ENCODE assay signal across 10 mouse cellular contexts in the genomic region with DNA sequence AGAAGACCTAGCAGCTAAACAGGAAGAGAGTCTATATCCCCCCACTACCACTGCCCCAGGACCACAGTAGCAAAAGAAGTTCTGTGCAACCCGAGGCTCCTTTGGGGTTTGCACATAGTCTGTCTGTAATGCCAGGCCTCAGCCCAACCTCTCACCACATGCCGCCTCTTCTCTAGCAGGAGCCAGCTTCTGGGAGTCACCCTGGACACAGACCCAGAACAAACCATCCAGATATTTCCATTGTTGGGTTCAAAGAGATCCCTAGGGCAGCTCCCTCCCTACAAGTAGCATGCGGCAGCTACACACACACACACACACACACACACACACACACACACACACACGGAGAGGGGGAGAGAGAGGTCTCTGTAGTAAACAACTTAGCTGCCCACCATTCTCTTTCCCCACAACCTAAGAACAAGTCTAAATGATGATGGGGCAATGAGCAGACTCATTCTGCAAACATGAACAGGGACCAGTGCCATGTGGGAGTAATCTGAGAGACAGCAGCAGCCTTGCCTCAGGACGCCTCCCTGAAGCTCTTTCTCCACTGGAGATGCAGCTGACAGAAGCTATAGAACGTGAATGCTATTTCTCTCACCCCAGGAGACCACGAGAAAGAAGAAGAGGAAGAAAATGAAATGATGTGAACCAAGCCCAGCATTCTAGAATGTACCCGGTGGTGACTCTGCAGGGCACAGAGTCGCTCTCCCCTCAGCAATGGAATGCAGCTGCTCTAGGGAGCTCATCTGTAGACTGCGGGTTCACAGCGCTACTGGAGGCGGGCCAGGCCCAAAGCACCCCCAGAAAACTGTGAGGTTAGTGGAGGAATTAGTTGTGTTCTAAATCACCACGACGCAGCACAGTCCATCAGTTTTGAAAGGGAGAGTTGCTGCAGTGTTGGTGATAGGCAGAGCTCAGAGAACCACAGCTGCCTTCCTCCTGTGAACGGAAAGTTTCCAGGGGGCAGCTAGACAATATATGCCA. TPM values are rescaled to one million over a fixed set of nuclear protein-coding genes. Genes with fewer than 3 reads are reported as not detected.
DNase-seq lines count a peak whose midpoint lies in the region; ATAC-seq lines count a peak whose summit lies in the region.
"Had no signal": no experiment of that assay in that cellular context is flagged by ENCODE, and none has a peak within 500 bp of the region (broad histone marks: within the 10 kb centered on the region; RNA-seq: fewer than 3 reads in every experiment).

No protein-coding gene starts in this region.

- no peak overlapping the region for H3K4me2 ChIP-seq in kidney, embryonic 16.5 days (replicated peaks; ENCODE audit: low read depth, low read length)
- H3K4me2 ChIP-seq in hindbrain, embryonic 11.5 days (replicated peaks; ENCODE audit: low read depth, low read length) = no peak overlapping the region
- no peak overlapping the region for H3K4me2 ChIP-seq in midbrain, embryonic 14.5 days (ENCODE audit: low read length)
- H3K4me2 ChIP-seq: liver, embryonic 13.5 days had no signal

- ATAC-seq in kidney, embryonic 16.5 days (ENCODE audit: low FRiP score, low TSS enrichment) = peak; percentile 52; the same call in 1 of the 2 replicates
- no peak for ATAC-seq in hindbrain, embryonic 11.5 days (ENCODE audit: low FRiP score)
- no peak; the same call in 1 of the 2 replicates for ATAC-seq in midbrain, embryonic 14.5 days (ENCODE audit: low FRiP score, low TSS enrichment)

- 39% methylated on average over 15 of the region's 15 CpGs for WGBS in kidney, embryonic 16.5 days
- WGBS in embryonic facial prominence, embryonic 10.5 days = 55% methylated on average over 15 of the region's 15 CpGs
- WGBS in hindbrain, embryonic 11.5 days = 41% methylated on average over 15 of the region's 15 CpGs
- WGBS in midbrain, embryonic 14.5 days = 39% methylated on average over 15 of the region's 15 CpGs

- H3K4me1 ChIP-seq in kidney, embryonic 16.5 days (ENCODE audit: insufficient read depth, low read length) = peaks cover 20% of the 10 kb centered on the region; the same call in 1 of the 2 replicates
- H3K4me1 ChIP-seq in embryonic facial prominence, embryonic 10.5 days = peaks cover 20% of the 10 kb centered on the region
- H3K4me1 ChIP-seq in hindbrain, embryonic 11.5 days (replicated peaks; ENCODE audit: control insufficient read depth, insufficient read depth, low read length) = 0 out of 2 replicates have a peak, but pooled peaks cover 3% of the 10 kb centered on the region
- peaks cover 15% of the 10 kb centered on the region for H3K4me1 ChIP-seq in midbrain, embryonic 14.5 days (ENCODE audit: control insufficient read depth, insufficient read depth, low read length)
- H3K4me1 ChIP-seq: liver, embryonic 13.5 days had no signal

- H3K9ac ChIP-seq in kidney, embryonic 16.5 days (replicated peaks; ENCODE audit: low read length) = no peak overlapping the region
- H3K9ac ChIP-seq in hindbrain, embryonic 11.5 days (ENCODE audit: low read depth, low read length) = no peak overlapping the region
- no peak overlapping the region for H3K9ac ChIP-seq in midbrain, embryonic 14.5 days (replicated peaks; ENCODE audit: low read length)
- H3K9ac ChIP-seq: liver, embryonic 13.5 days had no signal

- H3K4me3 ChIP-seq in kidney, embryonic 16.5 days (ENCODE audit: low read length) = no peak overlapping the region
- H3K4me3 ChIP-seq in embryonic facial prominence, embryonic 10.5 days = no peak overlapping the region
- H3K4me3 ChIP-seq in hindbrain, embryonic 11.5 days (ENCODE audit: low read depth, low read length) = no peak overlapping the region
- no peak overlapping the region for H3K4me3 ChIP-seq in midbrain, embryonic 14.5 days (replicated peaks; ENCODE audit: low read depth, low read length)
- H3K4me3 ChIP-seq: liver, embryonic 13.5 days had no signal

- H3K27ac ChIP-seq in kidney, embryonic 16.5 days (ENCODE audit: low read length) = peak overlapping the region; percentile 82
- peak overlapping the region; percentile 70 for H3K27ac ChIP-seq in embryonic facial prominence, embryonic 10.5 days (replicated peaks)
- H3K27ac ChIP-seq in hindbrain, embryonic 11.5 days (ENCODE audit: low read depth, low read length) = no peak overlapping the region
- H3K27ac ChIP-seq in midbrain, embryonic 14.5 days (replicated peaks; ENCODE audit: low read depth, low read length) = 0 out of 2 replicates have a peak overlapping the region, but pooled peaks have one; percentile 8
- H3K27ac ChIP-seq: liver, embryonic 13.5 days had no signal

- no peak for DNase-seq in kidney, adult 11 months
- DNase-seq in embryonic facial prominence, embryonic 10.5 days (ENCODE audit: low spot score) = no peak
- peak; percentile 25 for DNase-seq in hindbrain, embryonic 11.5 days (ENCODE audit: low spot score)
- peak; percentile 18 for DNase-seq in midbrain, embryonic 14.5 days
- no peak for DNase-seq in cerebellum, adult 11 months
- no peak for DNase-seq in cerebellum, postnatal 14 days
- DNase-seq: cerebellum, adult 9-11 months; liver, embryonic 13.5 days had no signal

- no peaks in the 10 kb centered on the region for H3K9me3 ChIP-seq in kidney, embryonic 16.5 days (ENCODE audit: low read length)
- no peaks in the 10 kb centered on the region for H3K9me3 ChIP-seq in embryonic facial prominence, embryonic 10.5 days
- H3K9me3 ChIP-seq in hindbrain, embryonic 11.5 days (ENCODE audit: control insufficient read depth, low read length) = no peaks in the 10 kb centered on the region
- no peaks in the 10 kb centered on the region for H3K9me3 ChIP-seq in midbrain, embryonic 14.5 days (ENCODE audit: control insufficient read depth, low read length)
- H3K9me3 ChIP-seq: liver, embryonic 13.5 days had no signal

- no peaks in the 10 kb centered on the region for H3K27me3 ChIP-seq in kidney, embryonic 16.5 days (ENCODE audit: insufficient read depth, low read length)
- 0 out of 2 replicates have a peak, but pooled peaks cover 9% of the 10 kb centered on the region for H3K27me3 ChIP-seq in embryonic facial prominence, embryonic 10.5 days (replicated peaks; ENCODE audit: low read depth, poor library complexity, severe bottlenecking)
- no peaks in the 10 kb centered on the region for H3K27me3 ChIP-seq in hindbrain, embryonic 11.5 days (ENCODE audit: control insufficient read depth, insufficient read depth, low read length)
- H3K27me3 ChIP-seq in midbrain, embryonic 14.5 days (ENCODE audit: control insufficient read depth, insufficient read depth, low read length) = no peaks in the 10 kb centered on the region
- H3K27me3 ChIP-seq: liver, embryonic 13.5 days had no signal

- H3K36me3 ChIP-seq in kidney, embryonic 16.5 days (ENCODE audit: insufficient read depth, low read length) = no peaks in the 10 kb centered on the region
- no peaks in the 10 kb centered on the region for H3K36me3 ChIP-seq in embryonic facial prominence, embryonic 10.5 days (replicated peaks)
- no peaks in the 10 kb centered on the region for H3K36me3 ChIP-seq in hindbrain, embryonic 11.5 days (ENCODE audit: control insufficient read depth, insufficient read depth, low read length)
- H3K36me3 ChIP-seq in midbrain, embryonic 14.5 days (ENCODE audit: control insufficient read depth, insufficient read depth, low read length) = no peaks in the 10 kb centered on the region
- H3K36me3 ChIP-seq: liver, embryonic 13.5 days had no signal

RNA-seq across cellular contexts. Expression of gene Olfml3, which starts 20.7 kb away (rescaled TPM):
- polyA plus RNA-seq in kidney, embryonic 16.5 days (2015; fragmentation: Nextera tagmentation; extraction: Ambion mirVana) = 62.0 and 63.8 TPM in 2 replicates
- 12.5 and 12.9 TPM in 2 replicates for polyA plus RNA-seq in embryonic facial prominence, embryonic 10.5 days (2016; fragmentation: Nextera tagmentation; extraction: Ambion mirVana)
- 12.4 and 13.3 TPM in 2 replicates for polyA plus RNA-seq in hindbrain, embryonic 11.5 days (2014; fragmentation: Nextera tagmentation; extraction: Ambion mirVana)
- polyA plus RNA-seq in midbrain, embryonic 14.5 days (2014; fragmentation: Nextera tagmentation; extraction: Ambion mirVana) = 2.0 and 4.8 TPM in 2 replicates

RNA-seq across cellular contexts. Expression of gene Gm10964, which starts 22.1 kb away (rescaled TPM):
- not detected in 2 replicates for polyA plus RNA-seq in kidney, embryonic 16.5 days (2015; fragmentation: Nextera tagmentation; extraction: Ambion mirVana)
- polyA plus RNA-seq in embryonic facial prominence, embryonic 10.5 days (2016; fragmentation: Nextera tagmentation; extraction: Ambion mirVana) = not detected in 2 replicates
- not detected in 2 replicates for polyA plus RNA-seq in hindbrain, embryonic 11.5 days (2014; fragmentation: Nextera tagmentation; extraction: Ambion mirVana)
- polyA plus RNA-seq in midbrain, embryonic 14.5 days (2014; fragmentation: Nextera tagmentation; extraction: Ambion mirVana) = not detected in 2 replicates
- polyA plus RNA-seq: heart, embryonic 16.5 days; liver, embryonic 13.5 days had no signal

Comparison
In these comparisons a context has a peak if more than half of its experiments do, and no peak if none do; other contexts are left out.
1. DNase-seq: peak in hindbrain, embryonic 11.5 days (single experiment) and midbrain, embryonic 14.5 days (single experiment); none in kidney, adult 11 months (single experiment), embryonic facial prominence, embryonic 10.5 days (single experiment), cerebellum, adult 11 months (single experiment) and cerebellum, postnatal 14 days (0 of 2).